Mouse (Mus musculus) hindbrain, embryonic 11.5 days (tissue): ENCODE measurements around the gene Dlx5. TPM values are rescaled to one million over a fixed set of nuclear protein-coding genes. Genes with fewer than 3 reads are reported as not detected.

ENCODE experiments used
- ATAC-seq: fragments of 200-750 bp; cut with Nextera tagmentation; 2 replicates; pipeline ENCODE4 v1.8.0; 2017; ENCODE audit warnings: mild to moderate bottlenecking, moderate TSS enrichment, moderate library complexity; ENCODE audit not compliant: low FRiP score
- DNase-seq: peaks from one replicate; pipeline ENCODE4 v3.0.0-alpha.2; 2015; ENCODE audit warnings: low spot score
- H3K27ac ChIP-seq: fragments of 300-500 bp; sonication (generic); 2 replicates; pipeline ENCODE4 v1.5.1; 2014; ENCODE audit warnings: mild to moderate bottlenecking, low read depth, low read length
- H3K27me3 ChIP-seq: fragments of 300-500 bp; sonication (generic); 2 replicates; pipeline ENCODE4 v1.6.1; 2014; ENCODE audit warnings: mild to moderate bottlenecking, low read length, moderate library complexity, mixed read lengths; ENCODE audit not compliant: control insufficient read depth, insufficient read depth
- H3K36me3 ChIP-seq: fragments of 300-500 bp; sonication (generic); 2 replicates; pipeline ENCODE4 v1.6.1; 2014; ENCODE audit warnings: mild to moderate bottlenecking, low read length, moderate library complexity, mixed read lengths; ENCODE audit not compliant: control insufficient read depth, insufficient read depth
- H3K4me1 ChIP-seq: fragments of 300-500 bp; sonication (generic); replicated peaks from 2 replicates; pipeline ENCODE4 v1.6.1; 2014; ENCODE audit warnings: low read length, mixed read lengths; ENCODE audit not compliant: control insufficient read depth, insufficient read depth
- H3K4me2 ChIP-seq: fragments of 300-500 bp; sonication (generic); replicated peaks from 2 replicates; pipeline ENCODE4 v1.6.1; 2014; ENCODE audit warnings: mild to moderate bottlenecking, low read depth, low read length
- H3K4me3 ChIP-seq: fragments of 300-500 bp; sonication (generic); 2 replicates; pipeline ENCODE4 v1.5.1; 2014; ENCODE audit warnings: low read depth, low read length
- H3K9ac ChIP-seq: fragments of 300-500 bp; sonication (generic); 2 replicates; pipeline ENCODE4 v1.6.1; 2014; ENCODE audit warnings: low read depth, low read length
- H3K9me3 ChIP-seq: fragments of 300-500 bp; sonication (generic); 2 replicates; pipeline ENCODE4 v1.6.1; 2016; ENCODE audit warnings: low read length; ENCODE audit not compliant: control insufficient read depth
- WGBS: fragments of 180-500 bp; shearing (Covaris S2); extraction: QIAGEN DNeasy Blood & Tissue Kit; methylation state at CpG from one replicate; pipeline ENCODE4 v1.1.7; 2014; 5-methylcytosine and 5-hydroxymethylcytosine counted together
- polyA plus RNA-seq: library from polyadenylated mRNA; unstranded; fragments of >200 nt; fragmentation: Nextera tagmentation; extraction: Ambion mirVana; gene quantifications from 2 replicates; pipeline ENCODE4 v1.2.1, GENCODE M21; 2014

The Dlx5 gene
- polyA plus RNA-seq, 1 experiment from 2014 or later, result 2.3 TPM

GRCm38 (mm10) chr6:6877981-6878840, 3.7 kb downstream of the Dlx5 start:
- ATAC-seq (peak; percentile 18; the same call in 1 of the 2 replicates), DNase-seq (no peak)
- no peak overlapping the region for H3K4me3 ChIP-seq
- H3K27ac ChIP-seq, result no peak overlapping the region
- H3K9me3 ChIP-seq, result no peaks in the 10 kb centered on the region
- peaks cover 87% of the 10 kb centered on the region for H3K27me3 ChIP-seq
- no peaks in the 10 kb centered on the region for H3K36me3 ChIP-seq
- peaks cover 9% of the 10 kb centered on the region; the same call in 1 of the 2 replicates for H3K4me1 ChIP-seq
- no peak overlapping the region for H3K9ac ChIP-seq
- no peak overlapping the region for H3K4me2 ChIP-seq
- 1% methylated on average over 34 of the region's 34 CpGs for WGBS

- Histone ChIP-seq H3K4me1 (peaks cover 9% of the 10 kb centered on the region; the same call in 1 of the 2 replicates), H3K9ac (no peak overlapping the region), H3K9me3 (no peaks in the 10 kb centered on the region), H3K4me3 (no peak overlapping the region), H3K27me3 (peaks cover 86% of the 10 kb centered on the region), H3K4me2 (no peak overlapping the region), H3K36me3 (no peaks in the 10 kb centered on the region), H3K27ac (no peak overlapping the region)
- WGBS, result 14% methylated on average over 5 of the region's 5 CpGs
- DNase-seq (peak; percentile 39), ATAC-seq (no peak)
These were observed 4.5 kb downstream of the Dlx5 start for GRCm38 (mm10) chr6:6877346-6877910.

GRCm38 (mm10) chr6:6876731-6877130, 5.2 kb downstream of the Dlx5 start:
- H3K9ac ChIP-seq, result no peak overlapping the region
- H3K4me1 ChIP-seq, result peaks cover 9% of the 10 kb centered on the region; the same call in 1 of the 2 replicates
- no peak overlapping the region for H3K27ac ChIP-seq
- no peak overlapping the region for H3K4me2 ChIP-seq
- H3K9me3 ChIP-seq, result no peaks in the 10 kb centered on the region
- H3K4me3 ChIP-seq, result no peak overlapping the region
- DNase-seq (no peak), ATAC-seq (no peak)
- 8% methylated on average over 7 of the region's 7 CpGs for WGBS
- H3K36me3 ChIP-seq, result no peaks in the 10 kb centered on the region
- H3K27me3 ChIP-seq, result peaks cover 86% of the 10 kb centered on the region

GRCm38 (mm10) chr6:6876231-6876630, 5.7 kb downstream of the Dlx5 start:
- peak; percentile 52 for DNase-seq
- Histone ChIP-seq H3K9me3 (no peaks in the 10 kb centered on the region), H3K4me2 (no peak overlapping the region), H3K9ac (no peak overlapping the region), H3K36me3 (no peaks in the 10 kb centered on the region), H3K4me1 (peaks cover 6% of the 10 kb centered on the region; the same call in 1 of the 2 replicates), H3K27ac (no peak overlapping the region), H3K27me3 (peaks cover 86% of the 10 kb centered on the region), H3K4me3 (no peak overlapping the region)
- ATAC-seq, result no peak
- 4% methylated on average over 2 of the region's 2 CpGs for WGBS

GRCm38 (mm10) chr6:6875676-6876075, 6.2 kb downstream of the Dlx5 start:
- Histone ChIP-seq H3K27me3 (peaks cover 86% of the 10 kb centered on the region), H3K9me3 (no peaks in the 10 kb centered on the region), H3K9ac (no peak overlapping the region), H3K4me2 (no peak overlapping the region), H3K4me3 (no peak overlapping the region), H3K36me3 (no peaks in the 10 kb centered on the region), H3K4me1 (peaks cover 5% of the 10 kb centered on the region; the same call in 1 of the 2 replicates), H3K27ac (no peak overlapping the region)
- DNase-seq (peak; percentile 57), ATAC-seq (no peak)
- 3% methylated on average over 9 of the region's 9 CpGs for WGBS

- WGBS, result under 1% methylated on average over 11 of the region's 11 CpGs
- no peaks in the 10 kb centered on the region for H3K9me3 ChIP-seq
- H3K4me1 ChIP-seq, result peaks cover 2% of the 10 kb centered on the region; the same call in 1 of the 2 replicates
- H3K9ac ChIP-seq, result no peak overlapping the region
- H3K27ac ChIP-seq, result no peak overlapping the region
- DNase-seq (peak; percentile 55), ATAC-seq (no peak)
- no peaks in the 10 kb centered on the region for H3K36me3 ChIP-seq
- peaks cover 87% of the 10 kb centered on the region for H3K27me3 ChIP-seq
- no peak overlapping the region for H3K4me3 ChIP-seq
- no peak overlapping the region for H3K4me2 ChIP-seq
These were observed 6.7 kb downstream of the Dlx5 start for GRCm38 (mm10) chr6:6875136-6875535.

- ATAC-seq (peak; percentile 16; the same call in 1 of the 2 replicates), DNase-seq (peak; percentile 61)
- Histone ChIP-seq H3K9ac (no peak overlapping the region), H3K4me1 (peaks cover 2% of the 10 kb centered on the region; the same call in 1 of the 2 replicates), H3K4me2 (no peak overlapping the region; the same call in 1 of the 2 replicates), H3K36me3 (no peaks in the 10 kb centered on the region), H3K27ac (no peak overlapping the region), H3K4me3 (no peak overlapping the region), H3K9me3 (no peaks in the 10 kb centered on the region), H3K27me3 (peaks cover 90% of the 10 kb centered on the region)
- under 1% methylated on average over 24 of the region's 25 CpGs for WGBS
These were observed 7.7 kb downstream of the Dlx5 start for GRCm38 (mm10) chr6:6874073-6874771.

GRCm38 (mm10) chr6:6873476-6874072, 8.3 kb downstream of the Dlx5 start:
- Histone ChIP-seq H3K27ac (no peak overlapping the region), H3K4me2 (no peak overlapping the region), H3K36me3 (no peaks in the 10 kb centered on the region), H3K4me1 (no peaks in the 10 kb centered on the region; the same call in 1 of the 2 replicates), H3K9ac (no peak overlapping the region), H3K9me3 (no peaks in the 10 kb centered on the region), H3K27me3 (peaks cover 89% of the 10 kb centered on the region), H3K4me3 (no peak overlapping the region)
- peak; percentile 56 for DNase-seq
- WGBS, result under 1% methylated on average over 19 of the region's 19 CpGs
- no peak for ATAC-seq
